Mouse (Mus musculus): ENCODE data around the gene Tnfrsf25. TPM values are rescaled to one million over a fixed set of nuclear protein-coding genes. Genes with fewer than 3 reads are reported as not detected.

The Tnfrsf25 gene
- total RNA-seq, 2 experiments from 2014 or later: 0.82 to 2.9 TPM

Other genes starting within 250 kb of the Tnfrsf25 start
- gene Dnajc11, start 182.2 kb upstream of the Tnfrsf25 start, total RNA-seq (2021): 10 to 100 TPM; 72.1 to 72.3 TPM
- gene Thap3, start 126.9 kb upstream of the Tnfrsf25 start, total RNA-seq (2021): 10 to 100 TPM; 34.1 to 34.4 TPM
- gene Phf13, start 119.7 kb upstream of the Tnfrsf25 start, total RNA-seq (2021): 1 to 10 TPM; 6.5 to 9.5 TPM
- gene Klhl21, start 107.1 kb upstream of the Tnfrsf25 start, total RNA-seq (2021): 10 to 100 TPM; 28.9 to 29.3 TPM
- 1 to 10 TPM; 3.2 to 4.7 TPM for gene Zbtb48, start 88.3 kb upstream of the Tnfrsf25 start, total RNA-seq (2021)
- gene Tas1r1, start 77.4 kb upstream of the Tnfrsf25 start, total RNA-seq (2021): 1 to 10 TPM; 1.1 to 1.3 TPM
- 10 to 100 TPM in 1 of 2 experiments, 1 to 10 TPM in 1; 8.7 to 12.9 TPM for gene Nol9, start 76.6 kb upstream of the Tnfrsf25 start, total RNA-seq (2021)
- gene Plekhg5, start 43.4 kb upstream of the Tnfrsf25 start, total RNA-seq (2021): 10 to 100 TPM; 14.7 to 22.0 TPM
- gene Espn, start 36.4 kb downstream of the Tnfrsf25 start, total RNA-seq (2021): 1 to 10 TPM; 1.1 to 1.2 TPM
- gene Hes2, start 42.9 kb downstream of the Tnfrsf25 start, total RNA-seq (2021): not detected
- gene Acot7, start 62.2 kb downstream of the Tnfrsf25 start, total RNA-seq (2021): 10 to 100 TPM; 11.9 to 14.1 TPM
- gene Gpr153, start 158.3 kb downstream of the Tnfrsf25 start, total RNA-seq (2021): 10 to 100 TPM; 25.1 to 32.2 TPM
- gene Hes3, start 175.7 kb downstream of the Tnfrsf25 start, total RNA-seq (2021): not detected
- gene Icmt, start 181.3 kb downstream of the Tnfrsf25 start, total RNA-seq (2021): 10 to 100 TPM; 17.3 to 19.1 TPM
- gene Rnf207, start 203.1 kb downstream of the Tnfrsf25 start, total RNA-seq (2021): under 1 TPM in 1 of 2 experiments, not detected in 1; 0.40 TPM
- gene Rpl22, start 209.8 kb downstream of the Tnfrsf25 start, total RNA-seq (2021): 100 to 1,000 TPM; 305 to 332 TPM
- gene Chd5, start 222.7 kb downstream of the Tnfrsf25 start, total RNA-seq (2021): under 1 TPM; 0.36 to 0.56 TPM

All from gastrocnemius, postnatal 10 days (tissue).